Mouse (Mus musculus): ENCODE data around the gene Egf. TPM values are rescaled to one million over a fixed set of nuclear protein-coding genes. Genes with fewer than 3 reads are reported as not detected.

Egf gene
- total RNA-seq, 1 experiment = 2.2 TPM

- Histone ChIP-seq H3K4me3 (ENCODE audit: insufficient read depth in 1 of 2, low read depth in 1 of 2, low read length in 2 of 2, poor library complexity in 1 of 2, severe bottlenecking in 1 of 2) (no peak overlapping the region), H3K4me1 (ENCODE audit: control insufficient read depth in 2 of 2, insufficient read depth in 2 of 2, low read length in 2 of 2, poor library complexity in 1 of 2) (no peaks in the 10 kb centered on the region; a peak in 1 of 4 replicates)
Measured at GRCm38 (mm10) chr3:129640211-129641000, 114.7 kb downstream of the Egf start.

GRCm38 (mm10) chr3:129639701-129640100 is 115.4 kb downstream of the Egf start:
- H3K9me3 ChIP-seq (ENCODE audit: control insufficient read depth, insufficient read depth, low read depth, low read length) = no peaks in the 10 kb centered on the region
- H3K9ac ChIP-seq (ENCODE audit: insufficient read depth, low read depth, low read length, poor library complexity, severe bottlenecking) = no peak overlapping the region
- H3K4me1 ChIP-seq (ENCODE audit: control insufficient read depth in 2 of 2, insufficient read depth in 2 of 2, low read length in 2 of 2, poor library complexity in 1 of 2) = no peaks in the 10 kb centered on the region; a peak in 1 of 4 replicates
- H3K4me3 ChIP-seq (ENCODE audit: insufficient read depth in 1 of 2, low read depth in 1 of 2, low read length in 2 of 2, poor library complexity in 1 of 2, severe bottlenecking in 1 of 2) = no peak overlapping the region
- no peak for DNase-seq (ENCODE audit: low read depth, low spot score)
- in situ Hi-C loops (cut with MboI; ENCODE audit: low sequenced_read_pairs in 2 of 2, unreplicated experiment in 2 of 2) = no loop called here
- H3K36me3 ChIP-seq (ENCODE audit: control insufficient read depth, insufficient read depth, low read length, poor library complexity, severe bottlenecking) = peaks cover 7% of the 10 kb centered on the region
- no peak overlapping the region for H3K27ac ChIP-seq (ENCODE audit: insufficient read depth, low read depth, low read length, poor library complexity, severe bottlenecking)
- TF ChIP-seq ZNF384 (IDR thresholded peaks at IDR 0.05; ENCODE audit: low read depth, low read length) = no peak
- TF ChIP-seq CHD2 (IDR thresholded peaks at IDR 0.05; ENCODE audit: low read depth, low read length) = no peak
- no peak for TF ChIP-seq MAFK (IDR thresholded peaks at IDR 0.05; ENCODE audit: insufficient read depth, low read depth, low read length)

More at GRCm38 (mm10) chr3:129640211-129641000, 114.7 kb downstream of the Egf start:
- H3K9me3 ChIP-seq (ENCODE audit: control insufficient read depth, insufficient read depth, low read depth, low read length) = no peaks in the 10 kb centered on the region
- H3K27ac ChIP-seq (ENCODE audit: insufficient read depth, low read depth, low read length, poor library complexity, severe bottlenecking) = no peak overlapping the region
- in situ Hi-C loops (cut with MboI; ENCODE audit: low sequenced_read_pairs in 2 of 2, unreplicated experiment in 2 of 2) = no loop called here
- no peak for DNase-seq (ENCODE audit: low read depth, low spot score)
- no peak overlapping the region for H3K9ac ChIP-seq (ENCODE audit: insufficient read depth, low read depth, low read length, poor library complexity, severe bottlenecking)
- peaks cover 5% of the 10 kb centered on the region for H3K36me3 ChIP-seq (ENCODE audit: control insufficient read depth, insufficient read depth, low read length, poor library complexity, severe bottlenecking)
- TF ChIP-seq MAFK (IDR thresholded peaks at IDR 0.05; ENCODE audit: insufficient read depth, low read depth, low read length) (no peak), CHD2 (IDR thresholded peaks at IDR 0.05; ENCODE audit: low read depth, low read length) (no peak), ZC3H11A (IDR thresholded peaks at IDR 0.05; ENCODE audit: borderline replicate concordance, low read depth, low read length) (no peak), ZNF384 (IDR thresholded peaks at IDR 0.05; ENCODE audit: low read depth, low read length) (no peak), HCFC1 (IDR thresholded peaks at IDR 0.05; ENCODE audit: borderline replicate concordance, insufficient read depth, low read length) (no peak)

- no peak for DNase-seq (ENCODE audit: low read depth, low spot score)
- peaks cover 23% of the 10 kb centered on the region for H3K36me3 ChIP-seq (ENCODE audit: control insufficient read depth, insufficient read depth, low read length, poor library complexity, severe bottlenecking)
- no peaks in the 10 kb centered on the region for H3K9me3 ChIP-seq (ENCODE audit: control insufficient read depth, insufficient read depth, low read depth, low read length)
- TF ChIP-seq ZC3H11A (IDR thresholded peaks at IDR 0.05; ENCODE audit: borderline replicate concordance, low read depth, low read length) (no peak), HCFC1 (IDR thresholded peaks at IDR 0.05; ENCODE audit: borderline replicate concordance, insufficient read depth, low read length) (no peak), CHD2 (IDR thresholded peaks at IDR 0.05; ENCODE audit: low read depth, low read length) (no peak), ZNF384 (IDR thresholded peaks at IDR 0.05; ENCODE audit: low read depth, low read length) (no peak), MAFK (IDR thresholded peaks at IDR 0.05; ENCODE audit: insufficient read depth, low read depth, low read length) (no peak)
- no peak overlapping the region for H3K27ac ChIP-seq (ENCODE audit: insufficient read depth, low read depth, low read length, poor library complexity, severe bottlenecking)
- H3K4me1 ChIP-seq (ENCODE audit: control insufficient read depth in 2 of 2, insufficient read depth in 2 of 2, low read length in 2 of 2, poor library complexity in 1 of 2) = no peaks in the 10 kb centered on the region
- in situ Hi-C loops (cut with MboI; ENCODE audit: low sequenced_read_pairs in 2 of 2, unreplicated experiment in 2 of 2) = no loop called here
- H3K4me3 ChIP-seq (ENCODE audit: insufficient read depth in 1 of 2, low read depth in 1 of 2, low read length in 2 of 2, poor library complexity in 1 of 2, severe bottlenecking in 1 of 2) = no peak overlapping the region
- no peak overlapping the region for H3K9ac ChIP-seq (ENCODE audit: insufficient read depth, low read depth, low read length, poor library complexity, severe bottlenecking)
Measured at GRCm38 (mm10) chr3:129637446-129637845, 117.7 kb downstream of the Egf start.

- in situ Hi-C loops (cut with MboI; ENCODE audit: low sequenced_read_pairs in 2 of 2, unreplicated experiment in 2 of 2) = no loop called here
- H3K27ac ChIP-seq (ENCODE audit: insufficient read depth, low read depth, low read length, poor library complexity, severe bottlenecking) = no peak overlapping the region
- no peak overlapping the region for H3K4me3 ChIP-seq (ENCODE audit: insufficient read depth in 1 of 2, low read depth in 1 of 2, low read length in 2 of 2, poor library complexity in 1 of 2, severe bottlenecking in 1 of 2)
- no peak for DNase-seq (ENCODE audit: low read depth, low spot score)
- H3K36me3 ChIP-seq (ENCODE audit: control insufficient read depth, insufficient read depth, low read length, poor library complexity, severe bottlenecking) = peaks cover 34% of the 10 kb centered on the region
- H3K9me3 ChIP-seq (ENCODE audit: control insufficient read depth, insufficient read depth, low read depth, low read length) = no peaks in the 10 kb centered on the region
- no peak overlapping the region for H3K9ac ChIP-seq (ENCODE audit: insufficient read depth, low read depth, low read length, poor library complexity, severe bottlenecking)
- no peaks in the 10 kb centered on the region for H3K4me1 ChIP-seq (ENCODE audit: control insufficient read depth in 2 of 2, insufficient read depth in 2 of 2, low read length in 2 of 2, poor library complexity in 1 of 2)
- TF ChIP-seq ZNF384 (IDR thresholded peaks at IDR 0.05; ENCODE audit: low read depth, low read length) = no peak
- no peak for TF ChIP-seq ZC3H11A (IDR thresholded peaks at IDR 0.05; ENCODE audit: borderline replicate concordance, low read depth, low read length)
Measured at GRCm38 (mm10) chr3:129634260-129634901, 120.7 kb downstream of the Egf start.

All from ES-E14 (cell line).